Mouse (Mus musculus) C2C12 (cell line): ENCODE results near the gene Stk38l.

Source experiments
- CTCF ChIP-seq: IDR thresholded peaks from one replicate; pipeline ENCODE4 v1.5.1; 2011; ENCODE audit not compliant: control insufficient read depth, insufficient read depth, insufficient read length
- MAX ChIP-seq: IDR thresholded peaks from one replicate; pipeline ENCODE4 v1.6.1; 2011; ENCODE audit warnings: mild to moderate bottlenecking, control low read depth

DNA sequence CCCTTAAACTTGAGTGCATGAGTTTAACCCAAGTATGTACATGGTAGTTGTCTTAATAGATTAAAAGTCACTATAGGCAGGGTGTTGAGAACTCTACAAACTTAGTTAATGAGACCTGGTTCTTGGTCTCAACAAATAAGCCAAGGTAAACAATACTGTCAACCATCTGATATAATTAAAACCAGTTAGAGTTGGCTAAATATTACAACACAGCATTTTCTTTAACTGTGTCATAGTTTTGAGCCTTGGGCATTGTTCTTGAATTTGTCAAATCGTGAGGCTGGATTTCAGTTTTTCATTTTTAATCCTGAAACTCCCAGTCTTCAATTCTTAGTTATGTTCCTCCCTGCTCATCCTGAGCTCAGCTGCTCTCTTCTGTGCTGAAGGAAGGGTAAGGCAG, 6.2 kb downstream of the Stk38l start:
- TF ChIP-seq CTCF (no peak), MAX (no peak)
